Mouse (Mus musculus) neural tube, embryonic 15.5 days (tissue): ENCODE measurements at regions not wholly inside any gene's neighbourhood (a gene's known extent, or its start where the extent isn't known, plus 50 kb on each side); places are given as distances from the start of the nearest gene placed in this dataset.
A peak's percentile ranks its signal among the peaks of the same experiment; 100 is the strongest.
"Not testable (repeated sequence)": the region's sequence is repeated elsewhere in the genome, so short reads cannot be mapped to it uniquely, and the experiment has no call there.

Experiments
- ATAC-seq: fragments of 200-750 bp; cut with Nextera tagmentation; 2 replicates; pipeline ENCODE4 v1.8.0; 2017; ENCODE audit warnings: mild to moderate bottlenecking, moderate TSS enrichment, moderate library complexity; ENCODE audit not compliant: low FRiP score
- H3K27ac ChIP-seq: fragments of 300-500 bp; sonication (generic); replicated peaks from 2 replicates; pipeline ENCODE4 v1.5.1; 2015; ENCODE audit warnings: mild to moderate bottlenecking, inconsistent platforms
- H3K27me3 ChIP-seq: fragments of 300-500 bp; sonication (generic); replicated peaks from 2 replicates; pipeline ENCODE4 v1.6.1; 2015; ENCODE audit warnings: inconsistent platforms
- H3K36me3 ChIP-seq: fragments of 300-500 bp; sonication (generic); 2 replicates; pipeline ENCODE4 v1.6.1; 2015; ENCODE audit warnings: inconsistent platforms
- H3K4me1 ChIP-seq: fragments of 300-500 bp; sonication (generic); 2 replicates; pipeline ENCODE4 v1.6.1; 2015; ENCODE audit warnings: inconsistent platforms
- H3K4me2 ChIP-seq: fragments of 300-500 bp; sonication (generic); 2 replicates; pipeline ENCODE4 v1.6.1; 2015; ENCODE audit warnings: inconsistent platforms, mild to moderate bottlenecking, moderate library complexity
- H3K4me3 ChIP-seq: fragments of 300-500 bp; sonication (generic); replicated peaks from 2 replicates; pipeline ENCODE4 v1.5.1; 2015; ENCODE audit warnings: mild to moderate bottlenecking, inconsistent platforms
- H3K9ac ChIP-seq: fragments of 300-500 bp; sonication (generic); replicated peaks from 2 replicates; pipeline ENCODE4 v1.6.1; 2015; ENCODE audit warnings: mild to moderate bottlenecking, inconsistent platforms
- H3K9me3 ChIP-seq: fragments of 300-500 bp; sonication (generic); replicated peaks from 2 replicates; pipeline ENCODE4 v1.6.1; 2016; ENCODE audit warnings: inconsistent platforms
- WGBS: fragments of 180-500 bp; shearing (Covaris S2); methylation state at CpG from one replicate; pipeline ENCODE4 v1.1.7; 2015; ENCODE audit warnings: mixed read lengths; 5-methylcytosine and 5-hydroxymethylcytosine counted together

DNA sequence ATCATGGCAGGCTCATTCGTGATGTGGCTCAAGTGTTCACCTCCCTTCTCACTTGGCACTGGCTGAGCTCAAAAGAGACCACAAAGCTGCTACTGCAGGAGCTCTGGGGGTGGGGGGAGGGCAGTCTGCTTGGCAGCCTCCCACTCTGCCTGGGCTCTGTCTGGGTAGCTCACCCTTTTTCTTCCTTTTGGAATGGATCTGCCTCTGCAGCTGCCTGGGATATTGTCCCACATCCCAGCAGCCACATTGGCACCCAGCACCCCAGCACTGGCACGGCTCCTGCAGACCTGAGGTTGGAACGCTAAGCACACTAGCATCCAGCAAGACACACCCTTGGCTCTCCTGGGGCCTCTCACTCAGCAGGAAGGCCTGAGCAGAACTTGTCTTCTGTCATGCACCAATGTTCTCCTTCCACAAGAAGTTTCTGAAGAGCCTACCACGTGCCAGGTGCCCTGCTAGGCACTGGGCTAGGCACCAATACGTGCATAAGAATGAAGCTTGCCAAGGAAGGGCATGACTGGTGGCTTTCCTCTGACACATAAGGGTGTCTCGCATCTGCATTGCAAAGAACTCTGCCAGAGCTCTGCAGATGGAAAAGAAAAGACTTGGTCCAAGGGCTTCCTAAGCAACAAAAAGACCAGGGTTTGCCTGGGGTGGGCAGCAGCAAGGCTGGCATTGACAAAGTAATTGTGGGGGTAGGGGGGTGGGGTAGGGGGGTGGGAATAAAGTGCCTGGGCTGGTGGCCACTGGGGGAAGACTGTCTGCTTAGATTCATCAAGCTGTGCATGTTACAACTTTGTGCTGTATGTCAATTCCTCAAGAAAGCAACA is 112.1 kb upstream of the Sipa1l1 start:
- not testable (repeated sequence) for H3K9me3 ChIP-seq, H3K4me3 ChIP-seq, H3K27me3 ChIP-seq, H3K27ac ChIP-seq, H3K36me3 ChIP-seq, H3K4me2 ChIP-seq, H3K9ac ChIP-seq, H3K4me1 ChIP-seq
- peak; percentile 83; the same call in 1 of the 2 replicates for ATAC-seq
- WGBS: no CpG with 5 or more reads among the region's 6 CpGs

DNA sequence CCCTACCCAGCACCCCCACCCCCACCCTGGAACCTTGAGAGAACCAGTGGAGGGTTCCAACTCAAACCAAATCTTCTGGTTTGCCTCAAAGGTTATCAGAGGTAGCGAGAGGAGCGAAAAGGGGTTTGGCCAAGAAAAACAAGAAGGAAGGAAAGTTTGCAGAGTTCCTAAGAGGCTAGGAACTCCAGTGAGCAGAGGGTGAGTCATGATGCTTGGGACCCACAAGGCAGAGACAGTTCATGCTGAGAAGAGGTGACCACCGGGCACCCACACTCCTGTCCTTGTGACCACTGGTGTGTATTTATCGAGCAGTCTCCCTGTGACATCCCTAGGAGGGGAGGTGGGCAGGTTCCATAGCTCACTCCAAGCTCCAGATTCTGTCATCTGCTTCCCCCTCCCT is 104.1 kb upstream of the Sipa1l1 start:
- no peak for ATAC-seq

DNA sequence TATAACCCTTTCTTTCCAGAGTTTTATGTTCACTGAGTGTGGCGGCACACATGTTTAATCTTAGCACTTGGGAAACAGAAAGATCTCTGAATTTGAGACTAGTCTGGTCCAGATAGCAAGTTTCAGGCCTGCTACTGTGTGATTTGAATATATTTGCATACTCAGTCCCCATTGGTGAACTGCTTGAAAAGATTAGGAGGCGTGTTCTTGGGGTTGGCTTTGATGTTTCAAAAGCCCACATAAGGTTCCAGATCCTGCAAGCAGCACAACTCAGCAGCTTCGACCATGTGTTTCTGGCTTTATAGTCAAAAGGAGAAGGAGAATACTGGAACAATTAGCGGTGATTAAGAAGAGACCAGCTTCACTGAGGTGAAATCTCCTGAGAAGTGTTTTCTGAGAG is 102.3 kb upstream of the Sipa1l1 start:
- ATAC-seq: no peak
- H3K9ac ChIP-seq: no peak overlapping the region
- H3K4me1 ChIP-seq: no peaks in the 10 kb centered on the region
- H3K36me3 ChIP-seq: no peaks in the 10 kb centered on the region
- no peak overlapping the region for H3K4me3 ChIP-seq
- H3K27me3 ChIP-seq: no peaks in the 10 kb centered on the region
- WGBS: 52% methylated on average over 4 of the region's 4 CpGs
- no peak overlapping the region for H3K4me2 ChIP-seq
- no peaks in the 10 kb centered on the region for H3K9me3 ChIP-seq
- H3K27ac ChIP-seq: no peak overlapping the region

More for the DNA sequence above, 104.1 kb upstream of the Sipa1l1 start:
- H3K27ac ChIP-seq: no peak overlapping the region
- 86% methylated on average over 4 of the region's 4 CpGs for WGBS
- H3K4me2 ChIP-seq: no peak overlapping the region
- no peaks in the 10 kb centered on the region for H3K36me3 ChIP-seq
- no peaks in the 10 kb centered on the region for H3K9me3 ChIP-seq
- H3K27me3 ChIP-seq: no peaks in the 10 kb centered on the region
- no peak overlapping the region for H3K9ac ChIP-seq
- no peak overlapping the region for H3K4me3 ChIP-seq
- no peaks in the 10 kb centered on the region for H3K4me1 ChIP-seq

DNA sequence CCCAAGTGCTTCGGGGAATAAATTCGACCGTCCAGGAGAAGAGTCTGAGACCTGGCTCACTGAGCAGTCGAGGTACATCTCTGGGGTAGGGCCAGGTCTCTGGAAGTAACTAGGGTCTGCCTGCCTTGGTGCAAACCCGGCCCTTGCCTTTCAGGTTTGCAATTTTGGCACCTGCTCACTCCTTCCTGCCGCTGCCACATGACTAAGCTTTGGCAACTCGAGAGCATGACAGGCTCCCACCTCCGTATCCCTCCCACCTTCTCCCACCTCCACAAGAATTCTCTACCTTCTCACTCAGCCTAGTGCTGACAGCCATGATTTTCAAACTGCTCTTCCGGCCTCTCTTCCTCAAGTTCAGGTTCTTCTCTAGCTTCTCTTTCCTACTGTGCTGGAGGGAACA is 99.5 kb upstream of the Sipa1l1 start:
- no peak for ATAC-seq

GRCm38 (mm10) chr12:82072810-82073465 is 96.2 kb upstream of the Sipa1l1 start:
- H3K27ac ChIP-seq: no peak overlapping the region
- no peaks in the 10 kb centered on the region for H3K9me3 ChIP-seq
- H3K4me2 ChIP-seq: no peak overlapping the region
- 0 out of 2 replicates have a peak, but pooled peaks cover 3% of the 10 kb centered on the region for H3K4me1 ChIP-seq
- 44% methylated on average over 13 of the region's 13 CpGs for WGBS
- no peak for ATAC-seq
- H3K9ac ChIP-seq: no peak overlapping the region
- no peaks in the 10 kb centered on the region for H3K36me3 ChIP-seq
- H3K27me3 ChIP-seq: no peaks in the 10 kb centered on the region
- H3K4me3 ChIP-seq: no peak overlapping the region

More for the DNA sequence above, 99.5 kb upstream of the Sipa1l1 start:
- Histone ChIP-seq H3K4me3 (no peak overlapping the region), H3K4me2 (no peak overlapping the region), H3K9me3 (no peaks in the 10 kb centered on the region), H3K4me1 (0 out of 2 replicates have a peak, but pooled peaks cover 3% of the 10 kb centered on the region), H3K27me3 (no peaks in the 10 kb centered on the region), H3K36me3 (no peaks in the 10 kb centered on the region), H3K9ac (no peak overlapping the region), H3K27ac (no peak overlapping the region)
- WGBS: 92% methylated on average over 9 of the region's 9 CpGs

- ATAC-seq: no peak
- Histone ChIP-seq H3K4me2 (no peak overlapping the region), H3K9ac (no peak overlapping the region), H3K27me3 (no peaks in the 10 kb centered on the region), H3K4me1 (peaks cover 6% of the 10 kb centered on the region; the same call in 1 of the 2 replicates), H3K4me3 (no peak overlapping the region), H3K9me3 (no peaks in the 10 kb centered on the region), H3K36me3 (no peaks in the 10 kb centered on the region), H3K27ac (no peak overlapping the region)
- WGBS: 79% methylated on average over 13 of the region's 13 CpGs
These were observed 93.5 kb upstream of the Sipa1l1 start for GRCm38 (mm10) chr12:82075479-82076221.

- no peak for ATAC-seq
- no peaks in the 10 kb centered on the region for H3K9me3 ChIP-seq
- no peak overlapping the region for H3K9ac ChIP-seq
- H3K27ac ChIP-seq: no peak overlapping the region
- H3K4me2 ChIP-seq: no peak overlapping the region
- H3K4me3 ChIP-seq: no peak overlapping the region
- no peaks in the 10 kb centered on the region for H3K36me3 ChIP-seq
- 76% methylated on average over 8 of the region's 8 CpGs for WGBS
- H3K27me3 ChIP-seq: no peaks in the 10 kb centered on the region
- H3K4me1 ChIP-seq: peaks cover 9% of the 10 kb centered on the region; the same call in 1 of the 2 replicates
These were observed 92.4 kb upstream of the Sipa1l1 start for GRCm38 (mm10) chr12:82076766-82077165.

DNA sequence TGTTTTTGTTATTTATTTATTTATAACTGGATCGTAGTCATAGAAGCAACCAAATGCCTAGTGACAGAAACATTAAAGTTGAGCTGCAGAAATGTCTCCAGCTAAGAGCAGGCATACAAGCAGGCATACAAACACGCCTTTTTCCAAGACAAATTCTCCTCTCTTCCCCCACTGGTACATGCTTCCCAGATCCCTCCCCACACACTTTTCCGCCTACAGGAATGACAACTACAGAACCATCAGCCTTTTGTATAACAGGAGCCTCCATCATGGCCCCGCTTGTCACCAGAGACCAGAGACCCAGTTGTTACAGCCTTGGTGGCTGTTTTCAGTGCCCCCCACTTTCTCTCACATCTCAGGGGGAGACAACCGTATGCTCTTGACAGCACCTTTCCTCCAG is 91.2 kb upstream of the Sipa1l1 start:
- H3K9me3 ChIP-seq: no peaks in the 10 kb centered on the region
- no peaks in the 10 kb centered on the region for H3K36me3 ChIP-seq
- H3K9ac ChIP-seq: no peak overlapping the region
- peaks cover 7% of the 10 kb centered on the region; the same call in 1 of the 2 replicates for H3K4me1 ChIP-seq
- H3K27ac ChIP-seq: no peak overlapping the region
- H3K4me2 ChIP-seq: no peak overlapping the region
- no peak for ATAC-seq
- 86% methylated on average over 5 of the region's 5 CpGs for WGBS
- no peaks in the 10 kb centered on the region for H3K27me3 ChIP-seq
- no peak overlapping the region for H3K4me3 ChIP-seq

GRCm38 (mm10) chr12:82078740-82079139 is 90.4 kb upstream of the Sipa1l1 start:
- H3K27me3 ChIP-seq: no peaks in the 10 kb centered on the region
- no peak overlapping the region for H3K27ac ChIP-seq
- no peaks in the 10 kb centered on the region for H3K9me3 ChIP-seq
- no peak overlapping the region for H3K4me3 ChIP-seq
- ATAC-seq: no peak
- no peak overlapping the region for H3K9ac ChIP-seq
- H3K36me3 ChIP-seq: no peaks in the 10 kb centered on the region
- H3K4me2 ChIP-seq: no peak overlapping the region
- H3K4me1 ChIP-seq: peaks cover 5% of the 10 kb centered on the region; the same call in 1 of the 2 replicates

- Histone ChIP-seq H3K27ac (no peak overlapping the region), H3K36me3 (no peaks in the 10 kb centered on the region), H3K9ac (no peak overlapping the region), H3K4me1 (peaks cover 5% of the 10 kb centered on the region; the same call in 1 of the 2 replicates), H3K27me3 (no peaks in the 10 kb centered on the region), H3K4me2 (no peak overlapping the region), H3K9me3 (no peaks in the 10 kb centered on the region), H3K4me3 (no peak overlapping the region)
- WGBS: 74% methylated on average over 6 of the region's 6 CpGs
- no peak for ATAC-seq
These were observed 88.8 kb upstream of the Sipa1l1 start for GRCm38 (mm10) chr12:82080196-82080880.

GRCm38 (mm10) chr12:82082596-82082995 is 86.5 kb upstream of the Sipa1l1 start:
- H3K4me1 ChIP-seq, H3K36me3 ChIP-seq, ATAC-seq, H3K27me3 ChIP-seq, H3K9ac ChIP-seq, H3K27ac ChIP-seq, H3K9me3 ChIP-seq, H3K4me2 ChIP-seq, H3K4me3 ChIP-seq: not testable (repeated sequence)
- WGBS: 91% methylated on average over 4 of the region's 4 CpGs
